Mouse (Mus musculus): ENCODE measurements around the gene Gsdma.
A peak's percentile ranks its signal among the peaks of the same experiment; 100 is the strongest.
"Not testable (repeated sequence)": the region's sequence is repeated elsewhere in the genome, so short reads cannot be mapped to it uniquely, and the experiment has no call there.

Gsdma gene

GRCm38 (mm10) chr11:98664091-98664490 is at the start of gene Gsdma:
Gene Gsdma (plus strand): TSS chr11:98664351.
- DNase-seq = no peak

- DNase-seq = no peak
Measured at GRCm38 (mm10) chr11:98620791-98621190, 43.4 kb upstream of the Gsdma start.

GRCm38 (mm10) chr11:98623981-98624380 is 40.2 kb upstream of the Gsdma start:
- not testable (repeated sequence) for DNase-seq

GRCm38 (mm10) chr11:98624381-98624780 is 39.8 kb upstream of the Gsdma start:
- not testable (repeated sequence) for DNase-seq

- DNase-seq = no peak
Measured at GRCm38 (mm10) chr11:98625611-98626410, 38.3 kb upstream of the Gsdma start, which contains the start of the genes Gm12355 and Gsdma3. Gene Gm12355 (minus strand): TSS chr11:98625661. Gene Gsdma3 (plus strand): TSS chr11:98626360.

GRCm38 (mm10) chr11:98628706-98629105 is 35.4 kb upstream of the Gsdma start:
- DNase-seq = no peak

- DNase-seq = no peak
Measured at GRCm38 (mm10) chr11:98630646-98631045, 33.5 kb upstream of the Gsdma start.

GRCm38 (mm10) chr11:98635312-98635970 is 28.7 kb upstream of the Gsdma start:
- not testable (repeated sequence) for DNase-seq

GRCm38 (mm10) chr11:98637501-98637900 is 26.6 kb upstream of the Gsdma start:
- no peak for DNase-seq

GRCm38 (mm10) chr11:98640091-98640490 is 24.1 kb upstream of the Gsdma start:
- DNase-seq = no peak

GRCm38 (mm10) chr11:98644757-98645156 is 19.4 kb upstream of the Gsdma start:
- no peak for DNase-seq

- no peak for DNase-seq
Measured at GRCm38 (mm10) chr11:98645946-98646345, 18.2 kb upstream of the Gsdma start.

- no peak for DNase-seq
Measured at GRCm38 (mm10) chr11:98646459-98646858, 17.7 kb upstream of the Gsdma start, which contains the start of gene Gsdma2. Gene Gsdma2 (plus strand): TSS chr11:98646759.

GRCm38 (mm10) chr11:98655076-98655475 is 9.1 kb upstream of the Gsdma start:
- DNase-seq = peak; percentile 27

GRCm38 (mm10) chr11:98660517-98660916 is 3.6 kb upstream of the Gsdma start:
- peak; percentile 69 for DNase-seq

GRCm38 (mm10) chr11:98668984-98669383 is 4.8 kb downstream of the Gsdma start:
- DNase-seq = no peak

- no peak for DNase-seq
Measured at GRCm38 (mm10) chr11:98671284-98671815, 7.2 kb downstream of the Gsdma start.

- DNase-seq = no peak
Measured at GRCm38 (mm10) chr11:98671857-98672256, 7.7 kb downstream of the Gsdma start.

- DNase-seq = no peak
Measured at GRCm38 (mm10) chr11:98672482-98672881, 8.3 kb downstream of the Gsdma start.

GRCm38 (mm10) chr11:98673136-98673535 is 9.0 kb downstream of the Gsdma start:
- not testable (repeated sequence) for DNase-seq

- DNase-seq = no peak
Measured at GRCm38 (mm10) chr11:98675829-98676363, 11.7 kb downstream of the Gsdma start.

- no peak for DNase-seq
Measured at GRCm38 (mm10) chr11:98680023-98680422, 15.9 kb downstream of the Gsdma start.

- not testable (repeated sequence) for DNase-seq
Measured at GRCm38 (mm10) chr11:98680595-98680994, 16.4 kb downstream of the Gsdma start.

Data from cerebellum, adult 9-10 months (tissue).